Mouse (Mus musculus): ENCODE data around the gene Tsc22d1. TPM values are rescaled to one million over a fixed set of nuclear protein-coding genes. Genes with fewer than 3 reads are reported as not detected.

Tsc22d1 gene
- polyA plus RNA-seq, 1 experiment: 281 TPM

GRCm38 (mm10) chr14:76523344-76523743 is 108.6 kb downstream of the Tsc22d1 start:
- TF ChIP-seq REST (IDR thresholded peaks at IDR 0.05; ENCODE audit: insufficient read depth, insufficient read length) (no peak), MYOG (IDR thresholded peaks at IDR 0.05; ENCODE audit: control insufficient read depth in 1 of 3, insufficient read depth in 1 of 3, insufficient read length in 2 of 3, low read depth in 2 of 3) (no peak), POLR2AphosphoS2 (IDR thresholded peaks at IDR 0.05; ENCODE audit: insufficient read length, low read depth) (no peak), TCF3 (IDR thresholded peaks at IDR 0.05; ENCODE audit: insufficient read length, low read depth) (no peak), E2F4 (IDR thresholded peaks at IDR 0.05; ENCODE audit: insufficient read depth) (no peak), TCF12 (IDR thresholded peaks at IDR 0.05; ENCODE audit: insufficient read depth, poor library complexity, severe bottlenecking) (no peak), POLR2A (IDR thresholded peaks at IDR 0.05; ENCODE audit: insufficient read length, low read depth) (no peak), MAX (IDR thresholded peaks at IDR 0.05; ENCODE audit: low read depth) (no peak), USF1 (IDR thresholded peaks at IDR 0.05; ENCODE audit: low read depth) (no peak), SRF (IDR thresholded peaks at IDR 0.05; ENCODE audit: control insufficient read depth, insufficient read length, low read depth) (no peak), MYOD1 (IDR thresholded peaks at IDR 0.05; ENCODE audit: control insufficient read depth in 1 of 3, insufficient read length in 2 of 3, low read depth in 2 of 3) (no peak)
- Histone ChIP-seq H3K27me3 (ENCODE audit: control insufficient read depth, insufficient read depth, insufficient read length) (no peaks in the 10 kb centered on the region), H3K79me2 (ENCODE audit: control insufficient read depth, insufficient read depth) (no peaks in the 10 kb centered on the region), H3ac (ENCODE audit: control insufficient read depth, insufficient read length) (no peak overlapping the region), H3K4me3 (no peak overlapping the region), H3K36me3 (ENCODE audit: control insufficient read depth, insufficient read depth) (no peaks in the 10 kb centered on the region), H3K4me2 (ENCODE audit: low read depth) (no peak overlapping the region)

- Histone ChIP-seq H3K4me3 (no peak overlapping the region), H3K36me3 (ENCODE audit: control insufficient read depth, insufficient read depth) (no peaks in the 10 kb centered on the region), H3K79me2 (ENCODE audit: control insufficient read depth, insufficient read depth) (no peaks in the 10 kb centered on the region), H3ac (ENCODE audit: control insufficient read depth, insufficient read length) (no peak overlapping the region), H3K4me2 (ENCODE audit: low read depth) (no peak overlapping the region), H3K27me3 (ENCODE audit: control insufficient read depth, insufficient read depth, insufficient read length) (no peaks in the 10 kb centered on the region)
- TF ChIP-seq MYOG (IDR thresholded peaks at IDR 0.05; ENCODE audit: control insufficient read depth in 1 of 3, insufficient read depth in 1 of 3, insufficient read length in 2 of 3, low read depth in 2 of 3): no peak
- TF ChIP-seq MYOD1 (IDR thresholded peaks at IDR 0.05; ENCODE audit: control insufficient read depth in 1 of 3, insufficient read length in 2 of 3, low read depth in 2 of 3): no peak
- no peak for TF ChIP-seq SRF (IDR thresholded peaks at IDR 0.05; ENCODE audit: control insufficient read depth, insufficient read length, low read depth)
- TF ChIP-seq POLR2AphosphoS2 (IDR thresholded peaks at IDR 0.05; ENCODE audit: insufficient read length, low read depth): no peak
- TF ChIP-seq CEBPB (IDR thresholded peaks at IDR 0.05; ENCODE audit: insufficient read depth, poor library complexity, severe bottlenecking): no peak
- no peak for TF ChIP-seq TCF12 (IDR thresholded peaks at IDR 0.05; ENCODE audit: insufficient read depth, poor library complexity, severe bottlenecking)
- no peak for TF ChIP-seq TCF3 (IDR thresholded peaks at IDR 0.05; ENCODE audit: insufficient read length, low read depth)
- TF ChIP-seq MAX (IDR thresholded peaks at IDR 0.05; ENCODE audit: low read depth): no peak
- no peak for TF ChIP-seq REST (IDR thresholded peaks at IDR 0.05; ENCODE audit: insufficient read depth, insufficient read length)
- TF ChIP-seq POLR2A (IDR thresholded peaks at IDR 0.05; ENCODE audit: insufficient read length, low read depth): no peak
- no peak for TF ChIP-seq E2F4 (IDR thresholded peaks at IDR 0.05; ENCODE audit: insufficient read depth)
- TF ChIP-seq USF1 (IDR thresholded peaks at IDR 0.05; ENCODE audit: low read depth): no peak
Measured at GRCm38 (mm10) chr14:76526467-76526866, 111.7 kb downstream of the Tsc22d1 start.

- TF ChIP-seq USF1 (IDR thresholded peaks at IDR 0.05; ENCODE audit: low read depth): no peak
- TF ChIP-seq MYOD1 (IDR thresholded peaks at IDR 0.05; ENCODE audit: control insufficient read depth in 1 of 3, insufficient read length in 2 of 3, low read depth in 2 of 3): no peak
- TF ChIP-seq E2F4 (IDR thresholded peaks at IDR 0.05; ENCODE audit: insufficient read depth): no peak
- TF ChIP-seq MAX (IDR thresholded peaks at IDR 0.05; ENCODE audit: low read depth): no peak
- Histone ChIP-seq H3K36me3 (ENCODE audit: control insufficient read depth, insufficient read depth) (no peaks in the 10 kb centered on the region), H3K4me2 (ENCODE audit: low read depth) (no peak overlapping the region), H3ac (ENCODE audit: control insufficient read depth, insufficient read length) (no peak overlapping the region), H3K4me3 (no peak overlapping the region), H3K79me2 (ENCODE audit: control insufficient read depth, insufficient read depth) (no peaks in the 10 kb centered on the region), H3K27me3 (ENCODE audit: control insufficient read depth, insufficient read depth, insufficient read length) (no peaks in the 10 kb centered on the region)
Measured at GRCm38 (mm10) chr14:76527030-76527719, 112.4 kb downstream of the Tsc22d1 start.

GRCm38 (mm10) chr14:76527758-76528313 is 113.1 kb downstream of the Tsc22d1 start:
- H3K27me3 ChIP-seq (ENCODE audit: control insufficient read depth, insufficient read depth, insufficient read length): no peaks in the 10 kb centered on the region
- no peaks in the 10 kb centered on the region for H3K36me3 ChIP-seq (ENCODE audit: control insufficient read depth, insufficient read depth)
- TF ChIP-seq REST (IDR thresholded peaks at IDR 0.05; ENCODE audit: insufficient read depth, insufficient read length) (no peak), TCF3 (IDR thresholded peaks at IDR 0.05; ENCODE audit: insufficient read length, low read depth) (no peak), POLR2AphosphoS2 (IDR thresholded peaks at IDR 0.05; ENCODE audit: insufficient read length, low read depth) (no peak), MYOD1 (IDR thresholded peaks at IDR 0.05; ENCODE audit: control insufficient read depth in 1 of 3, insufficient read length in 2 of 3, low read depth in 2 of 3) (no peak), SRF (IDR thresholded peaks at IDR 0.05; ENCODE audit: control insufficient read depth, insufficient read length, low read depth) (no peak), TCF12 (IDR thresholded peaks at IDR 0.05; ENCODE audit: insufficient read depth, poor library complexity, severe bottlenecking) (no peak), MAX (IDR thresholded peaks at IDR 0.05; ENCODE audit: low read depth) (no peak)
- H3K4me3 ChIP-seq: no peak overlapping the region
- no peak overlapping the region for H3ac ChIP-seq (ENCODE audit: control insufficient read depth, insufficient read length)
- peak overlapping the region; percentile 56 for H3K4me2 ChIP-seq (ENCODE audit: low read depth)
- no peaks in the 10 kb centered on the region for H3K79me2 ChIP-seq (ENCODE audit: control insufficient read depth, insufficient read depth)

- Histone ChIP-seq H3ac (ENCODE audit: control insufficient read depth, insufficient read length) (no peak overlapping the region), H3K36me3 (ENCODE audit: control insufficient read depth, insufficient read depth) (no peaks in the 10 kb centered on the region), H3K4me2 (ENCODE audit: low read depth) (peak overlapping the region; percentile 56), H3K4me3 (no peak overlapping the region), H3K27me3 (ENCODE audit: control insufficient read depth, insufficient read depth, insufficient read length) (no peaks in the 10 kb centered on the region), H3K79me2 (ENCODE audit: control insufficient read depth, insufficient read depth) (no peaks in the 10 kb centered on the region)
- peak; percentile 32 for TF ChIP-seq SRF (IDR thresholded peaks at IDR 0.05; ENCODE audit: control insufficient read depth, insufficient read length, low read depth)
- TF ChIP-seq CEBPB (IDR thresholded peaks at IDR 0.05; ENCODE audit: insufficient read depth, poor library complexity, severe bottlenecking): 0 out of 2 replicates have a peak, but pooled peaks have one; percentile 33
- no peak for TF ChIP-seq TCF12 (IDR thresholded peaks at IDR 0.05; ENCODE audit: insufficient read depth, poor library complexity, severe bottlenecking)
Measured at GRCm38 (mm10) chr14:76528641-76529040, 113.9 kb downstream of the Tsc22d1 start.

All from myocyte (in vitro differentiated cells).